Mouse (Mus musculus) cerebellum, adult 9-11 months (tissue): ENCODE results near the gene Scyl2.

ENCODE experiments used
- DNase-seq: peaks from one replicate; pipeline ENCODE4 v3.0.0; 2022

The Scyl2 gene

DNA sequence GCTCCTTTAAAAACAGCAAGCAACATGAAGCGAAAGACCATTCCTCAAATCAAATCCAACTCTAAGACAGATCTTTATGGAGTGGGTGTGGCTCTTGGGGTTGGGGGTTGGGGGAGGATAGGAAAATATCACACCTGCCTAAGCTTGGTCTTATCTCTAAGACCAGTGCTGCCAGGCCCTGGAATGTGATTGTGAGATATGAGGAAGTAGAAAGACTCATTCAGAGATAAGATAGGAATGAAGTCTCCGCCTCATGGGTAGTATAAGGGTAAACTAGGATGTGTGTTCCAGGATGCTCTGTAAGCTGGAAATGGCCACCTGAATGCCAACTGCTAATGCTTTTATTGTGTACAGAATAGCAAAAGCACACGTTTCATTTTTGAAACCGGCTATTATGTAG lies 91.8 kb downstream of the Scyl2 start:
- no peak for DNase-seq

GRCm38 (mm10) chr10:89592797-89593196 lies 93.3 kb downstream of the Scyl2 start:
- no peak for DNase-seq

- DNase-seq = no peak
Measured at GRCm38 (mm10) chr10:89589877-89590276, 96.2 kb downstream of the Scyl2 start.
